Mouse (Mus musculus): ENCODE measurements around the gene Izumo1r.

Izumo1r gene

GRCm38 (mm10) chr9:14903581-14904378 lies at the start of gene Izumo1r:
Izumo1r (minus strand) TSS chr9:14903949.
- no peak for DNase-seq (ENCODE audit: low read depth, low spot score)

GRCm38 (mm10) chr9:14951072-14951471 lies 47.3 kb upstream of the Izumo1r start:
- DNase-seq (ENCODE audit: low read depth, low spot score): no peak

GRCm38 (mm10) chr9:14948843-14949242 lies 45.1 kb upstream of the Izumo1r start:
- DNase-seq (ENCODE audit: low read depth, low spot score): no peak

- DNase-seq (ENCODE audit: low read depth, low spot score): no peak
Measured at GRCm38 (mm10) chr9:14946677-14947076, 42.9 kb upstream of the Izumo1r start.

GRCm38 (mm10) chr9:14945919-14946318 lies 42.2 kb upstream of the Izumo1r start:
- DNase-seq (ENCODE audit: low read depth, low spot score): no peak

GRCm38 (mm10) chr9:14942143-14942720 lies 38.5 kb upstream of the Izumo1r start:
- DNase-seq (ENCODE audit: low read depth, low spot score): no peak

GRCm38 (mm10) chr9:14939610-14940009 lies 35.9 kb upstream of the Izumo1r start:
- DNase-seq (ENCODE audit: low read depth, low spot score): peak; percentile 25

GRCm38 (mm10) chr9:14937308-14937707 lies 33.6 kb upstream of the Izumo1r start:
- no peak for DNase-seq (ENCODE audit: low read depth, low spot score)

GRCm38 (mm10) chr9:14934851-14935250 lies 31.1 kb upstream of the Izumo1r start:
- DNase-seq (ENCODE audit: low read depth, low spot score): no peak

GRCm38 (mm10) chr9:14931943-14932342 lies 28.2 kb upstream of the Izumo1r start:
- no peak for DNase-seq (ENCODE audit: low read depth, low spot score)

GRCm38 (mm10) chr9:14931211-14931610 lies 27.5 kb upstream of the Izumo1r start:
- peak; percentile 28 for DNase-seq (ENCODE audit: low read depth, low spot score)

- DNase-seq (ENCODE audit: low read depth, low spot score): no peak
Measured at GRCm38 (mm10) chr9:14926593-14926992, 22.8 kb upstream of the Izumo1r start.

GRCm38 (mm10) chr9:14923625-14924024 lies 19.9 kb upstream of the Izumo1r start:
- DNase-seq (ENCODE audit: low read depth, low spot score): no peak

GRCm38 (mm10) chr9:14921971-14922560 lies 18.3 kb upstream of the Izumo1r start:
- DNase-seq (ENCODE audit: low read depth, low spot score): no peak

- DNase-seq (ENCODE audit: low read depth, low spot score): no peak
Measured at GRCm38 (mm10) chr9:14921254-14921653, 17.5 kb upstream of the Izumo1r start.

GRCm38 (mm10) chr9:14920608-14921007 lies 16.9 kb upstream of the Izumo1r start:
- no peak for DNase-seq (ENCODE audit: low read depth, low spot score)

GRCm38 (mm10) chr9:14918825-14919668 lies 15.3 kb upstream of the Izumo1r start:
- DNase-seq (ENCODE audit: low read depth, low spot score): no peak

- DNase-seq (ENCODE audit: low read depth, low spot score): no peak
Measured at GRCm38 (mm10) chr9:14917661-14918060, 13.9 kb upstream of the Izumo1r start.

GRCm38 (mm10) chr9:14912037-14912436 lies 8.3 kb upstream of the Izumo1r start:
- DNase-seq (ENCODE audit: low read depth, low spot score): peak; percentile 58

GRCm38 (mm10) chr9:14909981-14910380 lies 6.2 kb upstream of the Izumo1r start:
- DNase-seq (ENCODE audit: low read depth, low spot score): no peak

- DNase-seq (ENCODE audit: low read depth, low spot score): peak; percentile 70
Measured at GRCm38 (mm10) chr9:14907816-14908415, 4.2 kb upstream of the Izumo1r start.

All from brain, adult 2 months (tissue).